Mouse (Mus musculus) embryonic fibroblast, embryonic 13.5 days (primary cell): Measurements from ENCODE around the gene Evpl.

Source experiments
- CTCF ChIP-seq: IDR thresholded peaks from 2 replicates; pipeline ENCODE4 v1.5.1; 2011; ENCODE audit warnings: mild to moderate bottlenecking, control low read depth, low read length, moderate library complexity, borderline replicate concordance; ENCODE audit not compliant: insufficient read depth
- POLR2A ChIP-seq: IDR thresholded peaks from 2 replicates; pipeline ENCODE4 v1.6.1; 2011; ENCODE audit warnings: low read depth, mild to moderate bottlenecking, control low read depth, low read length, moderate library complexity

DNA sequence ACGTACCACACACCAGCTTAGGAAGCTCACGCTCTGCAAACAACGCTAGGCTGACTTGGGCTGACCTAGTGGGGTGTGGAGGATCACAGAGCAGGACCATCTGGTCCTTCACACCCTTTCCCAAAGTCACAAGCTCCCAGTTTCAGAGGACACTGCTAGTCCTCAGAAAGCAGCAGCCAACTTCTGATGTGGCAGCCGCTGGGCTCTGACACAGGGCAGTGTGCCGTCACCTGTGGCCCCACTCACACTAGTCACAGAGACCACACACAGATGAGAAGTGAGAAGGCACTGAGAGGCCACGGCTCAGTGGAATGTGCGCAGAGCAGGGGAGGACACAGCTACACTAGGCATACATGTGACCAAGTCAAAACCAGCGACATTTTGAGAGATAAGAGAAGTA lies 13.0 kb upstream of the Evpl start:
- TF ChIP-seq POLR2A (no peak), CTCF (no peak)
